Mouse (Mus musculus): ENCODE results near the gene Tcf25.

Tcf25 gene

GRCm38 (mm10) chr8:123349073-123349472 lies 24.5 kb upstream of the Tcf25 start:
- no peak for DNase-seq (ENCODE audit: low spot score in 2 of 2)

GRCm38 (mm10) chr8:123352118-123352517 lies 21.4 kb upstream of the Tcf25 start:
- no peak for DNase-seq (ENCODE audit: low spot score in 2 of 2)

GRCm38 (mm10) chr8:123352786-123353185 lies 20.8 kb upstream of the Tcf25 start:
- DNase-seq (ENCODE audit: low spot score in 2 of 2) = peak; percentile 52 to 57

GRCm38 (mm10) chr8:123353216-123353615 lies 20.3 kb upstream of the Tcf25 start:
- no peak for DNase-seq (ENCODE audit: low spot score in 2 of 2)

GRCm38 (mm10) chr8:123361082-123361739 lies 12.3 kb upstream of the Tcf25 start:
- DNase-seq (ENCODE audit: low spot score in 2 of 2) = peak; percentile 67 to 71

GRCm38 (mm10) chr8:123374239-123374578 lies 656 bp downstream of the Tcf25 start:
- DNase-seq (ENCODE audit: low spot score in 2 of 2) = peak; percentile 90 to 93

GRCm38 (mm10) chr8:123375701-123376100 lies 2.1 kb downstream of the Tcf25 start:
- DNase-seq (ENCODE audit: low spot score in 2 of 2) = no peak

GRCm38 (mm10) chr8:123376106-123376505 lies 2.6 kb downstream of the Tcf25 start:
- no peak for DNase-seq (ENCODE audit: low spot score in 2 of 2)

- DNase-seq (ENCODE audit: low spot score in 2 of 2) = no peak
These were observed 8.2 kb downstream of the Tcf25 start for GRCm38 (mm10) chr8:123381711-123382110.

- DNase-seq (ENCODE audit: low spot score in 2 of 2) = no peak
These were observed 9.0 kb downstream of the Tcf25 start for GRCm38 (mm10) chr8:123382516-123382915.

- DNase-seq (ENCODE audit: low spot score in 2 of 2) = no peak
These were observed 11.5 kb downstream of the Tcf25 start for GRCm38 (mm10) chr8:123384883-123385540.

GRCm38 (mm10) chr8:123387041-123387440 lies 13.5 kb downstream of the Tcf25 start:
- DNase-seq (ENCODE audit: low spot score in 2 of 2) = no peak

- no peak for DNase-seq (ENCODE audit: low spot score in 2 of 2)
These were observed 14.2 kb downstream of the Tcf25 start for GRCm38 (mm10) chr8:123387801-123388200.

GRCm38 (mm10) chr8:123389026-123389425 lies 15.5 kb downstream of the Tcf25 start:
- no peak for DNase-seq (ENCODE audit: low spot score in 2 of 2)

GRCm38 (mm10) chr8:123398308-123398707 lies 24.8 kb downstream of the Tcf25 start:
- no peak for DNase-seq (ENCODE audit: low spot score in 2 of 2)

- no peak for DNase-seq (ENCODE audit: low spot score in 2 of 2)
These were observed 28.4 kb downstream of the Tcf25 start for GRCm38 (mm10) chr8:123401936-123402335.

- no peak for DNase-seq (ENCODE audit: low spot score in 2 of 2)
These were observed 29.3 kb downstream of the Tcf25 start for GRCm38 (mm10) chr8:123402730-123403326.

- DNase-seq (ENCODE audit: low spot score in 2 of 2) = no peak
These were observed 31.0 kb downstream of the Tcf25 start for GRCm38 (mm10) chr8:123404521-123404920.

GRCm38 (mm10) chr8:123406786-123407185 lies 33.2 kb downstream of the Tcf25 start, which contains the start of gene Mc1r:
Mc1r (plus strand) TSS chr8:123407107.
- peak; percentile 23 to 34 for DNase-seq (ENCODE audit: low spot score in 2 of 2)

GRCm38 (mm10) chr8:123407612-123408011 lies 34.1 kb downstream of the Tcf25 start:
- DNase-seq (ENCODE audit: low spot score in 2 of 2) = no peak

- no peak for DNase-seq (ENCODE audit: low spot score in 2 of 2)
These were observed 35.3 kb downstream of the Tcf25 start for GRCm38 (mm10) chr8:123408586-123409544.

- no peak for DNase-seq (ENCODE audit: low spot score in 2 of 2)
These were observed 36.6 kb downstream of the Tcf25 start for GRCm38 (mm10) chr8:123410049-123410587.

Data from urinary bladder, postnatal 36 days (tissue).